In genomic region chr17:47651953-47652352, GRCm38 (mm10) we compare ENCODE assay signal across 17 mouse cellular contexts.
"Had no signal": no experiment of that assay in that cellular context is flagged by ENCODE, and none has a peak within 500 bp of the region (broad histone marks: within the 10 kb centered on the region; RNA-seq: fewer than 3 reads in every experiment).

No protein-coding gene starts in this region.

- H3K4me3 ChIP-seq: midbrain, embryonic 13.5 days; myocyte; neural tube, embryonic 13.5 days; neural tube, embryonic 15.5 days had no signal

- H3K4me2 ChIP-seq: lung, embryonic 14.5 days; midbrain, embryonic 13.5 days; neural tube, embryonic 13.5 days; neural tube, embryonic 15.5 days had no signal

- H3K27ac ChIP-seq: liver, embryonic 14.5 days; midbrain, embryonic 13.5 days; neural tube, embryonic 13.5 days; neural tube, embryonic 15.5 days had no signal

- H3K27me3 ChIP-seq: midbrain, embryonic 13.5 days; neural tube, embryonic 13.5 days; neural tube, embryonic 15.5 days had no signal

- H3K9me3 ChIP-seq: midbrain, embryonic 13.5 days; neural tube, embryonic 13.5 days; neural tube, embryonic 15.5 days had no signal

- H3K9ac ChIP-seq: liver, embryonic 14.5 days; lung, embryonic 14.5 days; midbrain, embryonic 13.5 days; neural tube, embryonic 13.5 days; neural tube, embryonic 15.5 days had no signal

- DNase-seq: lung, adult 18-20 months; lung, embryonic 14.5 days; lung, postnatal 10 days; lung, postnatal 4 days; retina, postnatal 1 day; right cerebral cortex, adult 18-20 months; right cerebral cortex, postnatal 25 days; right cerebral cortex, postnatal 4 days; spleen, adult 18-20 months; thymus, adult 2 months; thymus, postnatal 25 days; thymus, postnatal 4 days had no signal

- ATAC-seq: midbrain, embryonic 13.5 days had no signal
